Mouse (Mus musculus) spleen, adult 12 weeks (tissue): ENCODE data around the gene Tesk1.
"Not testable (repeated sequence)": the region's sequence is repeated elsewhere in the genome, so short reads cannot be mapped to it uniquely, and the experiment has no call there.

ENCODE experiments used
- DNase-seq: peaks from one replicate; pipeline ENCODE4 v3.0.0; 2022; ENCODE audit warnings: low spot score

Gene Tesk1

DNA sequence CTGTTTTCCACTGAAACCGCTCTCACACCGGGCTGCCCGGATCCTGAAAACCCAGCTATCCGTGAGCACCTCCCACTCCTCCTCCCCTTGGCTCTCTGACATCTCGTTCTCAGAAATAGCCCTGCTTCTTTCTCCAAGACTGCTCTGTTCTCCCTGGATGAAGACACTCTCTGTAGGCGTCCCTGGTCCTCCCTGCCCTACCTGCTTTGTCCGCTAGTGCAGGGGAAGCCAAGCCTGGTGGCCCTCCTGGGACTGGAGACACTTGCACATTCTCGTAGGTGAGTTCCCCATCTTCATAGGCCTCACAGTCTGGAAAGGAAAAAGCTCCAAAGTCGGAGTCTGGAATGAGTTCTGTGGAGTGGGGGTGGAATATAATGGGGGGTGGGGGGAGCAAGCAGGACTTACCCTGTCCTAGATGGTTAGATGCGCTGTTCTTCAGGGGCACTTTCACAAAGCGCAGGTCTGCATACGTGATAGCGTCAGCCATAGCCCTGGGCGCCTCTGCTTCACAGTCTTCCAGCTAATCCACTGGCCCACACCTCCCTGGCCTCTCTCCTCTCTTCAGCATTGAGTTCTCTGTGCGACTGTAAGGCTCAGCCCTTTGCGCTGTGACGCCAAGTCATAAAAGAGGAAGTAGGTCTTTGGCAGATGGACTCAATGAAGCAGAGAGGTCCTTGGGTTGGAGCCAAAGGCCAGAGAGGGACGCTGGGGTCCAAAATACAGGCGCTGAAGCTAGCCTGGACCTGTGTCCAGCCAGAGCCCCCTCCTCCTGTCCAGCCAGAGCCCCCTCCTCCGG lies 12.5 kb downstream of the Tesk1 start, which contains the start of gene Cd72:
Gene Cd72, minus strand, starts transcription at position 588 of the 796 bp plus-strand sequence.
- peak; percentile 43 for DNase-seq

DNA sequence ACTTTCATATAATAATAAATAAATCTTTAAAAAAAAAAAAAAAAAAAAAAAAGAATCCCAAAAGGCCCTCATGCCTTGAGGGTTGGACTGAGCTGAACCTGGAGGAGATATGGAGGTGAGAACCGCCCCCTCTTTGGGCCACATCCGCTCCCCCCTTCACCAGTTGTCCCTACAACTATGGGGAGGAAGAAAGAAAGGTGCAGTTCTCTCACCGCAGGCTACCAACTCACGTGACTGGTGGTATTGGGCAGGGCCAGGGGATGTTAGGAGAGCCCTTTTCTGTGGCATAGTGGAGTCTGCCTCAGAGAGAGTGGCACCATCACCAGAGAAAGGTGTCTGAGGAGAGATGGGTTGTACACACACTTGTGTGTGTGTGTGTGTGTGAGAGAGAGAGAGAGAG lies 14.7 kb downstream of the Tesk1 start:
- DNase-seq = peak; percentile 44

DNA sequence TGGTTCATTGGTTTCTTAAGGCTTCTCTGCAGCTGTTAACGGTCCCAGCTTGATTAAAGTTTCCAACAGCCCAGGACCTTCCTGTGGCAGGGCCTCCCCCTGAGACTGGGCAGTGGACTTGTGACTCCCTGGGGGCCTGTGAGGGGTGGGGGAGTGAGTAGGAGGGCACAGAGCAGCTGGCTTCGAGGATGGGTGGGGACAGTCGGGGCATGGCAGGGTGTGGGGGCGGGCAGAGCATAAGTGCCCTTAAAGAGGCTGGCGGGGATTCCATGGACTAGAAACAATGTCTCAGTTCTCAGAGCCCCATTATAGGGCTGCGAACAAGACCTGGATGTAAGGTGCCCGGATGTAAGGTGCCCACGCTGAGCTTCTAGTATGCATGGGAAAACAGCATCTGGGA lies 15.4 kb downstream of the Tesk1 start:
- no peak for DNase-seq

DNA sequence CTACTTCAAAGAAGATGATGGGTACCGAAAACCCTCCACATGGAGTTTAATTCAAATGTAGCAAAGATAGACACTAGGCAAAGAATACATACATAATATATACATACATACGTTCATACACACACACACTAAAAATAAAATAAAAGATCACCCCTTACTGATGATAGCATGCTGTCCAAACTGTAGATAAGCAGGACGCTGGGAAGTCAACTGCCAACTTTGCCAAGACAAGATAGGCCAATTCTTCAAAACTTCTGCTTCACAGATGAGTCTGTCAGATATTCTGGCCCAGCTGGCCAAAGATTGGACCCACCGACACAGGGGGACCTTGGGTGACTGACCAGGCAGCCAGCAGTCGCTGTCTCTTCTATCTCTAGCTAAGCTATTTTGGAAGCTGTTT lies 21.4 kb downstream of the Tesk1 start:
- no peak for DNase-seq

DNA sequence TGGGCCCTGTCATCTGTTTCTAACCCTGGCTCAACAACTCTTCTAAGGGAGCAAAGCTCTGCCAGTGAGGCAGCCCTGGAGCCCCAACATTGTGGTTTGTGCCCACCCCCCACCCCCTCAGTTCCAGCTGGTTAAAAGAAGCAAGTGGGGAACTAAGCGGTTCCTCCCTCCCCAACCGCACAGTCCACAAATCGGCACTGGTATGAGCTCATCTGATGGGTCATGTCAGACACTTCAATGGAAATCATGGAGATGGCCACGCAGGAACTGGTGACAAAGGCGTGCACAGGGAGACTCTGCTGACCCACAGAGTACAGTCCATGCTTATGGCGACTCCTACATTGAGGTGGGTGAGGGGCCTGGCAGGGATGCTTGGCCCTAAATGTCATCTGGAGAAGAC lies 24.2 kb downstream of the Tesk1 start:
- no peak for DNase-seq

DNA sequence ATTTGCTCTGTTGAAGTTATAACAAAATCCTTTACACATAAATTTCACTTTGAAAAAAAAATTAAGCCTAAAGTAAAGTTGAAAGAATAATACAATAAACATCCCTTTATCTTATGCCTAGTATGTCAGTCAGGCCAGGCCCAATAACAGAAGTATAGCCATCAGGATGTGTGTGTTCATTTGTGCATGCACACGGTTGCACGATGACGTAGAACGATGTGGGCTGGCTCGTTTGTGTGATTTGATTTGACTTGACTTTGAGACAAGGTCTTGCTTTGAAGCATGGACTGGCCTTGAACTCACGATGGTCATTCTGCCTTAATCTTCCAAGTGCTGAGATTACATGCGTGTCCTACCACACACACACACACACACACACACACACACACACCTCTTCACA lies 25.1 kb downstream of the Tesk1 start:
- no peak for DNase-seq

DNA sequence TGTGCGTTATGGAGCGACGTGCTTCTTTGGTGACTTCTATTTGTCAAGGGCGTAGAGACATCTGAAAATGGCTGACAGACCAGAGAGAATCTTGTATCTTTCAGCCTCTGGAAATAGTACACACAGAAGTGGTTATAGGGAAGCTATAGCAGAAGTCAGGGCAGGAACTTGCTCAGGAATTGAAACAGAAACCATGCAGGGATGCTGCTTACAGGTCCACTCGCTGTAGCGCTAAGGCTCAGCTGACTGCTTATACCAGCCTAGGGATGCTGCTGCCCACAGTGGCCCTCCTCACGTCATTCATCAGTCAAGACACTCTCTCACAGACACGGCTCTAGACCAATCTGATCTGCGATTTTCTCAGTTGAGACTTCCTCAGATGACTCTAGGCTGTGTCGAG lies 28.6 kb downstream of the Tesk1 start:
- no peak for DNase-seq

DNA sequence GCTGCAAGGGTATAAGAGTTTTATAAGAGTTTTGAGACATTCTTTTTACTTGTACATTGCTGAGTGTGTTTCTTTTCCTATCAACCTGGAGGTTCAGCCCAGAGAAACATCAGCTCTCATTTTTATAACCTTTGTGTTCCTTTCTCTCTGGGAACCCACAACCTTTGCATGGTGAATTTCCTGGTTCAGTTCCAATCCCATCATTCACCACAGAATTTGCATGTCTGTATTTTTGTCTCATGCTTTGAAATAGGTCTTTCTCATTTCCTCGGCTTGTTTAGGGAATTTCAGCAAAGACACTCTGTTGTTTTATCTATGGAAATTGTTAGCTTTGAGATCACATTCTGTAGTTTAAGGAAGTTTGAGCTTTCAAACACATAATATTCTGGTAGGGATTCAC lies 31.9 kb downstream of the Tesk1 start:
- DNase-seq = no peak

DNA sequence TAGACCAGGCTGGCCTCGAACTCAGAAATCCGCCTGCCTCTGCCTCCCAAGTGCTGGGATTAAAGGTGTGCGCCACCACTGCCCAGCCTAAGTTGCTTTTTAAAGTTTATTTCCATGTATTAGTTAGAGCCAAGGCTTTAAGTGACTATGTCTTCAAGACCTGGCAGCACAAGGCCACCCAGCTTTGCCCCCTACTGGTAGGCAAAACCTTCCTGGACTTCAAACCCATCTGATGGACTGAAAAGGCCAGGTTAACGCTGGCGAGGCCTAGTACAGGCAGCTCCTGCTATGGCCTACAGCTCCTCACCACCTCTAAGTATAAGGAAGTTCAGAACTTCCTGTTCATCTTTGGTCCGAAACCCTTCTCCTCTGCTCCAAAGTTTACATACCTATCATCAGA lies 34.9 kb downstream of the Tesk1 start:
- DNase-seq = no peak

DNA sequence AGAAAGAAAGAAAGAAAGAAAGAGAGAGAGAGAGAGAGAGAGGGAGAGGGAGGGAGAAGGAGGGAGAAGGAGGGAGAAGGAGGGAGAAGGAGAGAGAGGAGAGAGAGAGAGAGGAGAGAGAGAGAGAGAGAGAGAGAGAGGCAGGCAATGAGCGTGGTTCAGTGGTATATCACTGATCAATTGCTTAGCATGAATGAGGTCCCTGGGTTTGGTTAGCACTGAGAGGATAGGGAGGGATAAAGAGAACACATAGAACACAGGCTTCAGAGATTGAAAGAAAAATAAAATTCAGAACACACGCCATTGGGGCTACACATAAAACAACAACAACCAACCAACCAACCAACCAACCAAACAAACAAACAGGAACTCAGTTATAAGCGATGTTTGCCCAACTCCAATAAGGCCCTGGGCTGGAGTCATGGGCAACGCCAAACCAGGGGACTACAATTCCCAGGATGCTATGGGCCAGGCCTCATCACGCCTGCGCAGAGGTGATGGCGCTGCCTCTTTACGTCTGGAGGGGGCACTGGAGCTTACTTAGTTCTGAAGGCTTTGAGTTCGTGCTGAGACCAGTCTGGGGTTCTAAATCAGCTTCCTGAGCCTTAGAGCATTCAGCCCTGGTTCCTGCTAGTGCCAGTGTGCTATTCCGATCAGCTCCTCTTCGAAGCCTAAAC lies 36.3 kb downstream of the Tesk1 start:
- peak; percentile 79 for DNase-seq

DNA sequence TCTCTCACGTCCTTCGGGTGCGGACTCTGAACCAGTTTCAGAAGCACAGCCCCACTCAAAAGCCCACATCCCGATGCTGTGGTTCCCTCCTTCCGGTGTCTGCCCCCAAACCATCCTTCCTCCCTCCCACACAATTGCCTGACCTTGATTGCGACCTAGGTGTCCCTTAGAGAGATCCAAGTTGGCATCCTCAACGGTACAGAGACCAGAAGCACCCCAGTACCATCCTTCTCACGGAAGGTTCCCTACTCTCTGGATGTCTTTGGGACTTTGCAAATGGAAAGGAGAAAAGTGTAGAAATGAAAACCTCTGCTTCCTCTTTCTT lies 36.8 kb downstream of the Tesk1 start:
- no peak for DNase-seq

DNA sequence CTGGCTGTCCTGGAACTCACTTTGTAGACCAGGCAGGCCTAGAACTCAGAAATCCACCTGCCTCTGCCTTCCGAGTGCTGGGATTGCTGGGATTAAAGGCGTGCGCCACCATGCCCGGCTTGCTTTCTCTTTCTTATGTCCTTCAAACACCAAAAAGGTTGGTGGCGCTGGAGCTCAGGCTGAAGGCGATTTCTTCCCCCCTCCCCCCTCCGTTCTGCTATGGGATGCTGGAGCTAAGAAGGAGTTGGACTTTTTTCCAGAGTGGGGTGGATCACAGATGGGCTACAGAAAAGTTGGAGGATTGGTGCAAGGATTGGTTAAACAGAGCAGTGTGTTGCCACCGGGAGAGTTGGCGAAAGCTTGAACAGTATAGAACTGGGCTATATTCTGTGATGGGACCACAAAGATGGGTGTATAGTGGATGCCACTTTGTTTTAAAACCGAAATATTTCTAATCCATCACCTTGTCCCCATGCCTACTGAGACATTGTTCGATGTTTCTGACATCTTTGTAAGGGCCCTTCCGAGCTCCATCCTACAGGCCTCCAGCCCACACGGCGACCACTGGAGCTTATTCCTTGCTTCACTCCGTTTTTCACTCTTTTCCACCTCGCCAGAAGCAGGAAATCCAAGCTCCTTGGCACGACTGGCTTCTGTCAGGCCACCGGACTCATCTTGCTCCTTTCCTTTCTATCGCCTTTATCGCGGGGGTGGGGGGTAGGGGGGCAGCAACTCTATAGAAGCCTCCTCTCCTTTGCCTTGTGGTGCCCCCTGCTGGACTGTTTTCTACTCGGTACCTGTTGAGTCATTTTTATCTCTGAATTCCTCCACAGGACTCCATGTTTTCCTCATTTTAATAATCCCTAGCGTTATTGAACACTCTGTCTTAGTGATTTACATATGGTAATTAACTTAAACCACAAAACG lies 37.4 kb downstream of the Tesk1 start:
- DNase-seq = peak; percentile 54

DNA sequence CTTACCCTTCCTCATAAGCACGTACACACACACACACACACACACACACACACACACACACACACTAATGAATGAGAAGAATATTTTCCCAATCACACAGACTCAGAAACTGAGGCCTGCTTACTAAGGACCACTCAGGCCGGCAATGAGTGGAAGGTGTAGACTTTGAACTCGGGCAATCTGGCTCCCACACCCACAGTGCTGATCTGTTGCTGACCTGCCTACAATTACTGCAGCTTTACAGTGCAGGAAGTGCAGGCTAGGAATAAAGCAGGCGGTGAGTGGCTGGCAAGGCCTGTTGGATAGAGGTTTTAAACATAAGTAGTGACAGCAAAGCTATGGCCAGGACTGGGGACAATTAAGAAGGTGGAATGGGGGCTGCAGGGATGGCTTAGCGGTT lies 39.2 kb downstream of the Tesk1 start:
- no peak for DNase-seq

DNA sequence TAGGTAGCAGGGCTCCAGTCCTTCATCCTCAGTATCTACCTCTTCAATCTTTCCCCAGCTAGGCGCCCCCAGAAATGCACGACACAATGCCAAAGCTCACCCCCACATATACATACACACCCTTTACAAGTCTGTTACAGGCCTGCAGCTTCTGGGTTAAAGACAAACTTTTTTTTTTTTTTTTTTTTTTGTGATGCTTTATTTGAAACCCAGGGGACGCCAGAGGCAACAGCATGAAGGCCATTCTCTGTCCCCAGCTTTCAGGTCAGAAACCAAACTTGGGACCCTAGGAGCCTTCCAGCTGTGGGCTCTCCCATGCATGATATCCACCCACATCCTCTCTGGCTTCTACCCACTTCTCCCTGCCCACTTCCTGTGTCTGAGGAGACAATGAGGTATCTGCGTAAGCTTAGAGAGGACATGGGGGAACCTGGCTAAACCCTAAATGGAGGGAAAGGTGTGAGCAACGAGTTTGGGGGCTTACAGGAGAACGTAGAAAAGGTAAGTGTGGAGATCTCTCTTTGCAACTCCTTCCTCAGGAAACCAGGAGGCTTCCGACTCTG lies 40.2 kb downstream of the Tesk1 start:
- no peak for DNase-seq

DNA sequence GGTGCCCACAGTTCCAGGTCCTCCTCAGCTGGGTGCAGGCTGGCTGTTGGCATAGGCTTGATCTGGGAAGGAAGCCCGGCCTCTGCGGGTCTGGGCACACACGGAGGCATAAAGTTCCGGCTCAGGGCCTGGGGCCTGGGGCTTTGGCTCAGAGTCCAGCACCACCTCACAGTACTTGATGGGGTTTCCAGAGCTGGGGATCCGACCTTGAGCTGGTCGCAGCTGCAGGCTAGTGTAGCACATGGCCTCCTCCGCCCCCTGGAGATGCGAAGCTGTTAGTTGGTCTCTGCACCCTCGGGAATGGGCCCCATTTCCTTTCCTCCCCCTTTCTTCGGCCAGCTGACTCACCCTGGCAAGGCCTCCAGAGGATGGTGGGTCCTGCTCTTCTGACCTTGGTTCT lies 40.9 kb downstream of the Tesk1 start:
- DNase-seq = no peak

DNA sequence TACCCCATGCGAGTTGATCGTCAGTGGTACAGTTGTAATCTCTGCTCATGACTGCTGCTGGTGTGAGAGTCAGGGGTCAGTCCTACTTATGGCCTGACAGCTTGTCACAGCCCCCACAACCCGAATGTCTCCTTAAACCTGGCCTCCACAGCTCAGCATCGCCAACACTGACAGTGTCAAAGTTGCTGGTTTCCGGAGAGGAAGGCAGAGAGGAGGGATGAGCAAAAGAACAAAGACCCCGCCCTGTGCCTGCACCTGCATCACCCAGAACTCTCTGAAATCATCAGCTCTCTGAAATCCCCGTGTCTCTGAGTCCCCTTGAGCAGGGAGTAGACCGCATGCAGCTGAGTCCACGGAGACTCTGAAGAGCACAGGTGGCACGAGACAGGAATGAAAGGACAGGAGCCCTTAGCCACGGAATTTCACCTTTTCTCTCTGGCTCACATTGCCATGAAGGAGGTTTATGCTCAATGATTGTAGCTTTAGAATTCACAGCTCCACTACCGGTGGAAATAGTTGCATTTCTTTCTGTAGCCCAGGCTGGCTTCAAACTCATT lies 41.9 kb downstream of the Tesk1 start, which contains the start of gene Sit1:
Gene Sit1, minus strand, starts transcription at position 200 of the 557 bp plus-strand sequence.
- no peak for DNase-seq

DNA sequence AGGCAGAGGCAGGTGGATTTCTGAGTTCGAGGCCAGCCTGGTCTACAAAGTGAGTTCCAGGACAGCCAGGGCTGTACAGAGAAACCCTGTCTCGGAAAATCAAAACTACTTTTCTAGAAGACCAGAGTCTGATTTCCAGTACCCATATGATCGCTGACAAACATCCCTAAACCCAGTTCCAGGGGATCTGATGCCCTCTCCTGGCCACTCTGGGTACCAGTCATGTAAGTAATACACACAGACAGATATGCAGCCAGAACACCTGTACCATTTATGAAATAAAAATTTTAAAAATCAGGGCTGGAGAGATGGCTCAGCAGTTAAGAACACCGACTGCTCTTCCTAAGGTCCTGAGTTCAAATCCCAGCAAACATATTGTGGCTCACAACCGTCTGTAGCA lies 43.9 kb downstream of the Tesk1 start:
- DNase-seq = not testable (repeated sequence)

DNA sequence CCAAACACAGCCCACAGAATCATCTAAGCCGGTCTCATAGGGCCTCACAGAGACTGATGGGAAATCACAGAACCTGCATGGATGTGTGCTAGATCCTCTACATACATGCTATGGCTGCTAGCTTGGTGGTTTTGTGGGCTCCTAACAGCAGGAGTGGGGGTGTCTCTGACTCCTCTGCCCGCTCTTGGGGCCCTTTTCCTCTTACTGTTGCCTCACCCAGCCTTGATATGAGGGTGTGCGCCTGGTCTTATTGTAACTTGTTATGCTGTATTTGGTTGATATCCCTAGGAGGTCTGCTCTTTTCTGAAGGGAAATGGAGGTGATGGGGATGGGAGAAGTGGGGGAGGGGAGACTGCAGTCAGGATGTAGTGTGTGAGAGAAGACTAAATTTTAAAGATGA lies 47.9 kb downstream of the Tesk1 start:
- no peak for DNase-seq

DNA sequence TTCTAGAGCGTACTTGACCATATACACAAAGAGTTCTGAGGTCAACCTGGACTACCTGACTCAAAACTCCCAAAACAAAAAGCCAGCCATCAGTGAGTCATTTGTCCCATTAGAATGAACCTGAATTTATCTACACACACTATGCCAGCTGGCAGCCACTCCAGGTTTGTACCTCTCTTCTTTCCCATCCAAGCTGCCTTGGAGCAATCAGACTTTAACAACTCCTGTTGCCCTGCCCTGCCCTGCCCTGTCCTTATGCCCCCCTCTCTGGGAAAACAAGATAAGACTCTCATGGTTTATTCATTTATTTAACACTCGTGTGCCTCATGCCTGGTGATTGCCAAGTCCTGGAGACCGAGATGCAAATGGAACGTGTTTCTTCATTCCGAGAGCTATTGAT lies 49.1 kb downstream of the Tesk1 start:
- no peak for DNase-seq

DNA sequence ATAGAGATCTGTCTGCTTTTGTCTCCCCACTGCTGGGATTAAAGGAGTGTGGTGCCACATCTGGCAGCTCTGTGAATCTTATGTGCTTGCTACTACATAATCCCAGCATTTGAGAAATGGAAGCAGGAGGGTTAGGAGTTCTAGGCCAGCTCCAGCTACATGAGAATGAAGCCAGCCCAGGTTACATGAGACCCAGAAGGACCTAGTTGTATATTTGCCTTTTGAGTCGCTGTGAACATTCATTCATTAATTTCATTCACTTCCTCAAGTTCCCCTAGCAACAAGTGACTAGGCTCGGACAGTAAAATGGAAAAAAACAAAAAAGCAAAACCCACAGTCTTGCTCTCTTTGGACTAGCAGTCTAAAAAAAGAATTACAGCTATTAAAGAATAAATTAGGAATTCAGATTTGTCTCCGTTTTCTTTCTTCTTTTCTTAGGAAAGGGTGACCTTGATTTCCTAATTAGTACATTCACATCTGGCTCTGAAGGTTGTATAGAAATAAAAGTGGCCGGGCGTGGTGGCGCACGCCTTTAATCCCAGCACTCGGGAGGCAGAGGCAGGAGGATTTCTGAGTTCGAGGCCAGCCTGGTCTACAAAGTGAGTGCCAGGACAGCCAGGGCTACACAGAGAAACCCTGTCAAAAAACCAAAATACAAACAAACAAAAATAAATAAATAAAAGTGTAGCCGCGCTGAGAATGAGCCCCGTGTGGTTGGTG lies 50.5 kb downstream of the Tesk1 start:
- DNase-seq = no peak

DNA sequence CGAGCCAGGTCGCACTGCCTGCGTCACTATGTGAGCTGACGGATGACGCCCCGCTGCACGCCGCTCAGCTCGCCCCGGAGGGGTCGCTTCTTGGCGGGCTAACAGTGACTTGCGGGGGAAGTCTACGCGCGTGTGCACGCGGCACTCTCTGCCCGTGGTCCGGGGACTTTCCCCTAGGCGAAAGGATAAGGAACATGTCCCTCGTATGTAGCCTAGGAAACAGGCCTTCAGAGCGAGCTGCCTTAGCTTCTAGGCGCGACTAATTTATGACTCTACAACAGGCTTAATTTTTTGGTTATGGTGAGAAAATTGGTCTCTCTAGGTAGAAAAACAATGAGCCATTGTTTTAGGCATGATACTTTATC lies 51.1 kb downstream of the Tesk1 start, which contains the start of gene Ccdc107:
Gene Ccdc107, plus strand, starts transcription at position 80 of the 365 bp plus-strand sequence.
- DNase-seq = peak; percentile 83
